Mouse (Mus musculus) gastrocnemius, adult 18-20 months (tissue): ENCODE data around the gene Tspo. TPM values are rescaled to one million over a fixed set of nuclear protein-coding genes. Genes with fewer than 3 reads are reported as not detected.

Experiments
- DNase-seq: peaks from one replicate; pipeline ENCODE4 v3.0.0; 2021; ENCODE audit warnings: low spot score
- total RNA-seq, 2 experiments: library from RNA; stranded (reverse); gene quantifications; 2 replicates each; pipeline ENCODE4 v1.2.3; 2021

Tspo gene
- total RNA-seq, 2 experiments from 2014 or later = 19.6 to 26.8 TPM

GRCm38 (mm10) chr15:83541647-83542287 is 21.6 kb upstream of the Tspo start:
- DNase-seq = no peak

DNA sequence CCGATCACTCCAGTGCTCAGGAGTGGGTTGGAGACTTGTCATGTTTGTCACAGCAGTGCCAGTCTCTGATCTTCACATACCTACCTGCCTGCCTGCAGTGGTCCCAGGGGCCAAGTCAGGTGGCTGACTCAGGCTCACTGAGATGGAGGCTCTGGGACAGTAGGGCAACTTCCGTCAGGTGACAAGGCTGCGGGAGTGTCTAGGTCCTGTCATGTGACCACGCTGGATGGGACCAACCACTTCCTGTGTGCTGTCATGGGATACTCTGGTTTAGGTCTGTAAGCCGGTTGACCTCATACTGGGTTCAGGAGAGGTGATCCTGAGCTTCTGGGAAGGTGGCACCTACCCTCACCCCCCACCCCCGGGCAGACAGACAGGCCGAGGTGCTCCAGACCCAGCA is 17.4 kb upstream of the Tspo start:
- DNase-seq = no peak

- DNase-seq = no peak
Observed at GRCm38 (mm10) chr15:83547144-83547543, 16.2 kb upstream of the Tspo start.

DNA sequence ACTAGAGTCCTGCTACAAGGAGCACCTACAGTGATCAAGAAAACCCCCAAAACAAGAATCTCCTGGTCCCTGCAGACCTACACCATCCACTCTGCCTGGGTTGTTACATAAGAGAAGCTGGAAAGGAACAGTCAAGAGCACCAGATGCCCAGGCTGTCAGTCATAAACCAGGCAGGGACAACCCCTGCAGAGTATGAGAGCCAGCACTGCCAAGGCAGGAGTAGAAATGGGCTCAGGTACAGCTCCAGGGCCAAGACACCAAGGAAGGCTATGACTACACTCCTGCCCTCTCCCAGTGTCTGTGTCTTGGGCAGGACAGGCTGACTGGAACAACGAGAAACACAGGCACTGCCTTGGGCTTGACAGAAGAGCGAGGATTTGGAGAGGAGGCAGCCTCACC is 13.3 kb upstream of the Tspo start:
- peak; percentile 31 for DNase-seq

DNA sequence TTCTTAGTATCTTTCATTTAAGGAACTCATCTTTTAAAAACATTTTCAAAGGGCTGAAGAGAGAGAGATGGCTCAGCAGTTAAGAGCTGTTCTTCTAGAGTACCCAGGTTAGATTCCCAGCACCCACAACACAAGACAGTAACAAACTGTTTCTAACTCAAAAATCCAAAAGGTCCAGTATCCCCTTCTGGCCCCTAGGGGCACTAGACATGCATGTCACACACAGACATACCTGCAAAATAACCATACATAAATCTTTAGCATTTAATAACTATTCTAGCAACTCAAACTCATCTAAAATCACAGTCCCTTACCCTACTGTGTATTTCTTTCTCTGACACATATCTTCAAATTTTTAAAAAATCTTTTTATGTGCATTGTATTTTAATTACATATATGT is 9.6 kb upstream of the Tspo start:
- no peak for DNase-seq

GRCm38 (mm10) chr15:83555161-83555974 is 8.0 kb upstream of the Tspo start:
- DNase-seq = peak; percentile 84

DNA sequence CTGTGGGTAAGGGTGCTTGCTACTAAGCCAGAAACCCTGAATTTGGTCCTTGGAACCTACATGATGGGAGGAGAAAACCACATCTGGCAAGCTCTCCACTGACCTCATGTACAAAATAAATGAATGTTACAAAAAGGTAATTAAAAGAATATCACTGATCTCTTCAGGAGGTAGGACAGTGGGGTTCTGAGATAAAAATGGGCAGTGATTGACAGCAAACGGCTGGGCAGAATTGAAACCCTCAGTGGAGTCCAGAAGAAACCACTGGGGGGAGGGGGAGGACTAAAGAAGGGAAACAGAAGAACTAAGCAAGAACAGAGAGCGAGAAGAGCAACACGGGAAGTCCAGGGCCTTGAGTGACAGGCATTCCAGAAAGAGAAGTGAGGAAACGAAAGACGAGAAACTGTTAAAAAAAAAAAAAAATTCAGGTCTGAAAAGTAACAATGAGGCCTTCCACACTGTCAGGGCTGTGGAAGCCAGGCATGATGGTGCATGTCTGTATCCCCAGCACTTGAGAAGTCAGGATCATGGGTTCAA is 2.4 kb upstream of the Tspo start:
- no peak for DNase-seq

DNA sequence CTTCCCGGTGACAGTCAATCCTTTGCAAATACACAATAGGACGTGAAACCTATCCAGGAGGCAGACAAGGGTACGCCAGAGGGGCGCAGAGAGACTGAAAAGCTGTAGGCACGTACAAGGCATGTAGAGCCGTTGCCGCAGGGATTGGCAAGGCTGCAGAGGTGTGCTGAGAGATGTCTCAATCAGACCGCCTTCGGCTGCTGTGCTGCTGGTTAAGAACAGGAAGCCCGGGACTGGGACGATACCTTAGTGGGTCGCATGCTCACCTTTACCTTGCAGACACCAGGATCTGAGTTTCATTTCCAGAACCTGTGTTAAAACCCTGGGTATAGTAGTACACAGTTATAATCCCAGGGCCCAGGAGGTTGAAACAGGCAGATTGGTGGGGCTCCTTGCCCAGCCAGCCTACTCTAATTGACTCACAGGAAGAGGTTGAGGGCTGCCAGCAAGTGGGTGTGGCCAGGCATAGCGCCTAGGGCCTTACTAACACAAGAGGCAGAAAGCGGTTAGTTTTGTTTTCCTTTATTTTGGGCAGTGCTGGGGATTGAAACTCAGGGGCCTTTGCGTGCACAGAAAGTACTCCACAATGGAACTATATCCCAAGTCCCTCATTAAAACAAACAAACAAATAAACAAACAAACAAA is 644 bp upstream of the Tspo start:
- DNase-seq = peak; percentile 83

- peak; percentile 52 for DNase-seq
Observed at GRCm38 (mm10) chr15:83563857-83564651, 662 bp downstream of the Tspo start.

DNA sequence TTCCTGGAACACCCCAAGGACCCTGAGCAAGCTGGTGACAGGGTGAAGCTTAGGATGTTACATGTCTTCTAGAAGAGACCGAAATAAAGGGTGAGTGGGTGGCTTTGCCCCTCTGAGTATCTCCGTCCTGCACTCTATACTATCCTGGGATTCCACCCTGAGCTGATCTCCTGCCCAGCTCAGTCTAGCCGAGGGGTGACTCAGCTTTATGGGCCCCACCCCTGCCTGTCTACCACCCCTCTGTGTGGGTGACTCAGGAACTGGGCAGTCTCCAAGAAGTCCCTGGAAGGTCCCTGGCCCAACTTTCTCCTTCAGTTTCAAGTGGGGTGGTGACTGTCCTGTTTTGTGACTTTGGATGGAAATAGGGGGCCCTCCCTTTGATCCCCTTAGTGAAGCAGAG is 2.0 kb downstream of the Tspo start:
- peak; percentile 65 for DNase-seq

DNA sequence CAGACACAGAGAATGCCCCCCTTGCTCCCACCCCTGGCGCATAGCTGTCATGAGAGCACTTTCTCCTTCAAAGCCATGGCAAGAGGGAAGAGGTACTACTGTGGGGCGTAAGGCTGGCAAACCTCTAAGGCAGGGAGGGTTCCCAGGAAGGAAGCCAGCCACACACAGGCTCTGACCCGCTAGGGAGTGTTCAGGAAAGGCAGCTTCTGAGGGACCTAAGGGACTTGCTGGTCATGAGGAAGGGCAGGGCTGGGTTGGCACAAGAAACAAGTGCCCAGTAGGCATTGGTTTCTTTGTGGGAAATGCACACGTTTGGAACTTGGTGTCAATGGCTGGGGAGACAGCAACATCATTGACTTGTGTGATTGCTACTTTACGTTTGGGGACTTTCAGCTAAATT is 2.6 kb downstream of the Tspo start:
- DNase-seq = no peak

DNA sequence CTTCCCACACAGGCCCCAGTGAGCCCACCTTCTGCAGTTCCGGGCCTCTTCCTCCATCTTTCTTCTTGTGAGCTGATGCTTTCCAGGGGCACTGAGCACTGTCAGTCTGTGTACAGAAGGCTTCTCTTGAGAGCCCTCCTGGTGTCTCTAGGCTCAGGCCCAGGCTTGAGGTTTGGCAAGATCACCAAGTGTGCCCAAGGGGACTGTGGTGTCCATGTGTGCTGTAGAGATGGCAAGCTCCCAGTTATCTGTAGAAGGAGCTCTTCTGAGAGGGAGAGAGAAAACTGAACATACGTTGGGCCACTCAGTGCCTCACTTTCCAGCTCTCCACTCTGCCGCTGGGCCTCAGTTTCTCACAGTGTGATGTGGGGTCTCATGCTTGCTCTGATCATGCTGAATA is 4.3 kb downstream of the Tspo start:
- no peak for DNase-seq

DNA sequence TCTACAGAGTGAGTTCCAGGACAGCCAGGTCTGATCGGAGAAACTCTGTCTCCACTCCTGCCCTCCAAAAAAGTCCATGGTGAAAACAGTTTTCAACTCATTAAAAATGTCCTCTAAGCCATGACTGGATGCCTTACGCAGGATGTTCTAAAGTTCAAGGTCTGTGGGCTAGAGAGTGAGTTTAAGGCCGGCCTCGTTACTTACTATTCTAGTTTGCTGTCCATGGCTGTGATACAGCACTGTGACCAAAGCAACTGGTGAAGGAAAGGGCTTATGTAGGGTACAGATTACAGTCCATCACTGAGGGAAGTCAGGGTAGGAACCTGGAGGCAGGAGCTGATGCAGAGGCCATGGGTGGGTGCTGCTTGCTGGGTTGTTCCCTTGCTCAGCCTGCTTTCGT is 5.2 kb downstream of the Tspo start:
- no peak for DNase-seq

- no peak for DNase-seq
Observed at GRCm38 (mm10) chr15:83569682-83570081, 6.3 kb downstream of the Tspo start.

DNA sequence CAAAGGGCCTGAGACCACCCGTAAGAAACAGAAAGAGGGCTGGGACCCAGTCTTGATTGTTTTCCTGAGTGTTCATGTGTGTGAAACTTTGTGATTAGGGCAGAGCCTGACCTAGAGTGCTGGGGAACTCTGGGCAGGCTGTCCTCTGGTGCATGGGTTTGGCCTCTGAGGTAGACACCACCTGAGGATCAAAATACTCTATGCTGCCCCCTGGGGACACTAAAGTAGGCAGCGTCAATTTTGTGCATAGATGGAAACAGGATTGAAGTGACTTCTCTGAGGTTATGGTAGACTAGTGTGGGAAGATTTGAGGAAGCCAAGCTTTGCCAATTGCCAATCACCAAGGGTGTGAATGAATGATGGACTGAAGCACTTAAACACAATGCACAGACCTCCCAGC is 7.2 kb downstream of the Tspo start:
- no peak for DNase-seq

DNA sequence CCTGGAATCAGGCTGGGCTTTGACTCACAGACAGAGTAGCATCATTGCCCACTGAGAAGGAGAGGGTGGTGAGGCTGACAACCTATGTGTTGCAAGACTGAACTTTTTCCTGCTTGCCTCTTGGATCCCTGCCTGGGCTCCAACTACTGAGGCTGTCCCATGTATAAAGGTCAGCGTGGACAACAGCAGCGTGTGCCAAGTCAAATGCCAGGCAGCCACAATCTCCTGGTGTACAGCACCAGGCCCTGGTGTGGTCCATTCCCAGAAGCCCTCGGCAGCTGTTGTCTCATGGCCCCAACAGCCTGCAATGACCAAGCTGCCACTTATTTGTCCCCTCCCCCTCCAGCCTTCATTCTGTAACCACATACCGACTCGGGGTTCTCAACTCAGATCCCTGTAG is 8.2 kb downstream of the Tspo start:
- no peak for DNase-seq

- no peak for DNase-seq
Observed at GRCm38 (mm10) chr15:83572132-83572531, 8.7 kb downstream of the Tspo start.

GRCm38 (mm10) chr15:83573606-83574005 is 10.2 kb downstream of the Tspo start:
- DNase-seq = no peak

GRCm38 (mm10) chr15:83574731-83575351 is 11.4 kb downstream of the Tspo start:
- no peak for DNase-seq

GRCm38 (mm10) chr15:83575543-83575942 is 12.2 kb downstream of the Tspo start:
- DNase-seq = no peak

DNA sequence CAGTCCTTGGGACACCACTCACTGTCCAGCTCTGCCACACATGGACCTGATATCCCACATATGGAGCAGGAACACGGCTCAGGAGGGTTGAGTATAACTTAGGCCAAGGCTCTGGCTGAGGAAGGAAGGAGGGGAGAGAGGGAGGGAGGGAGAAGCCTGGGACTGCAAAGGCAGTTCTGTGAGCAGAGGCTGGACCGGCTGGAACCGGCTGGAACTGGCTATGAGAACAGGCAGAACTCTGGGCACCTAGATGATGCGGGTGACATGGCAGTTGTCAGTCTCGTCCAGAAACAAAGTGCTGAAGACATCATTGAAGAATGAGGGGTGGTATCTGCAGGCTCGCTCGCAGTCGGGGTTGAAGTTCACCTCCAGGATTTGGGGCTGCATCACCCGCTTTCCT is 13.3 kb downstream of the Tspo start:
- DNase-seq = no peak
